Mouse (Mus musculus) bone marrow macrophage, adult 2 months (primary cell): ENCODE measurements around the gene Atpaf1.

Source experiments
- CTCF ChIP-seq: IDR thresholded peaks from 2 replicates; pipeline ENCODE4 v1.5.1; 2012; ENCODE audit warnings: low read depth, mild to moderate bottlenecking, low read length, moderate library complexity
- POLR2A ChIP-seq: IDR thresholded peaks from 2 replicates; pipeline ENCODE4 v1.6.1; 2012; ENCODE audit warnings: mild to moderate bottlenecking, low read depth, low read length, borderline replicate concordance

DNA sequence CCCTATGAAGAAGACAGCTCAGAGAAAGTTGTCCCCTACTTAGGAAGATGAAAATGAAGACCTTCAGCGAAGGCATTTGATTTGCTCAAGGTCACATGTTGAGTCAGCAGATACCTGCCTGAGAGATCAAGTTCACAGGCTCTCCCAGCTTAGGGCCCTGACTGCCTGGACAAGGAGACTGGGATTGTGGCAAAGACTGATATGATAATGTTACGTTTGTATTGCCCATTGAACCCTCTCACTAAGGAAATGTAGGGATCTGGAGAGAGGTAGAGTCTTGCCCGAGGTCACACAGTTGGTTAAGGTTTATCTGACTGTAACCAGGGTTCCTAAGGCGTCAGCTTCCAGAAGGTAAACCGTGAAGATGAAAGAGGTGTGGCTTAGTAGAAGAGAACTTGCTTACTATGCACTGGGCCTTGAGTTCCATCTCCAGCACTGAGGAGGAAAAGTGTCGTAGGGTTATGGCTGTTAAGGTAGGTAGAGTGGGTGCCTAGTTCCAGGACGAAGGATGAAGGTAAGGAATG lies 961 bp downstream of the Atpaf1 start:
- no peak for TF ChIP-seq CTCF
- TF ChIP-seq POLR2A: no peak
